Mouse (Mus musculus) hematopoietic stem cell, adult 5-6 weeks (primary cell): ENCODE measurements around the gene Cnih1. TPM values are rescaled to one million over a fixed set of nuclear protein-coding genes. Genes with fewer than 3 reads are reported as not detected.
"Not testable (repeated sequence)": the region's sequence is repeated elsewhere in the genome, so short reads cannot be mapped to it uniquely, and the experiment has no call there.

Experiments
- ATAC-seq, 2 experiments: fragments of 125-278 bp in 1 of 2; replicated peaks in 1 of 2; 2 replicates each; pipeline ENCODE4 v1.8.0; 2016 to 2017; ENCODE audit warnings: inconsistent platforms in 2 of 2, mild to moderate bottlenecking in 2 of 2, moderate number of reproducible peaks in 2 of 2, low read depth in 1 of 2, moderate TSS enrichment in 1 of 2; ENCODE audit not compliant: low FRiP score in 2 of 2, poor library complexity in 2 of 2, severe bottlenecking in 2 of 2, insufficient read depth in 1 of 2, low TSS enrichment in 1 of 2
- total RNA-seq: library from RNA; stranded (forward); fragments of 172-1452, 232-1000 nt; gene quantifications from 2 replicates; pipeline ENCODE4 v1.2.3, GENCODE M21; 2017

Cnih1 gene
- total RNA-seq = 42.3 and 55.0 TPM in 2 replicates

DNA sequence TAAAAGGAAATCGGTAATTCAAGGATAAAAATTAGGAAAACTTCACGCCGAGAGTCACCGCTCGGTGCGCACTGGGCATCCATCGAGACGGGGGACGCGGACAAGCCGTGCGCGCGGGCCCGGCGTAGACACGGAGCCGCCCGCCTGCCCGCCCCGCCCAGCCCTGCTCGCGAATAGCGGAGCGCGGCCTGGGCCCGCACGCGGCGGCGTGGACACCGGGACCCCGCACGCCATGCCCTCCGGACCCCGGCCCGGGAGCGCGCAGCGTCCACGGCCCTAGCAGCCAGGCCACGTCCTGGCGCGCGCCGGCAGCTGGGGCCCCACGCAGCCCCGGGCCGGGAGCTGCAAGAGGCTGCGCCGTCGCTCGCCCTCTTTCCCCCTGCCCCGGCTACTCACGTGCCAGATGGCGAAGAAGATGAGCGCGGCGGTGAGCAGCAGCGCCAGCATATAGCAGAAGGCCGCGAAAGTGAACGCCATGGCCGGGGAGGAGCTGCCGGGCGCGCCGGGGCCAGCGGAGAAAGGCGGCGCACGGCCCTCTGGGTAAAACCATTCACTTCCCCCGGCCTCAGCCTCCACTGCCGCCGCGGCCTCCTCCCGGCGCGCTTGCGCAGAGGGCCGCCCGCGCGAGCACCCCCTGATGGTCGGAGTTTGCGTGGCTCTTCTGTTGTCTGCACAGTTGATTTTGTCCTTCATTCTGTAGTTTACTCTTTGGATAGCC, at the start of gene Cnih1:
Cnih1 (minus strand) TSS at position 625 of the 718 bp plus-strand sequence.
- ATAC-seq = peak; percentile 82 to 96

DNA sequence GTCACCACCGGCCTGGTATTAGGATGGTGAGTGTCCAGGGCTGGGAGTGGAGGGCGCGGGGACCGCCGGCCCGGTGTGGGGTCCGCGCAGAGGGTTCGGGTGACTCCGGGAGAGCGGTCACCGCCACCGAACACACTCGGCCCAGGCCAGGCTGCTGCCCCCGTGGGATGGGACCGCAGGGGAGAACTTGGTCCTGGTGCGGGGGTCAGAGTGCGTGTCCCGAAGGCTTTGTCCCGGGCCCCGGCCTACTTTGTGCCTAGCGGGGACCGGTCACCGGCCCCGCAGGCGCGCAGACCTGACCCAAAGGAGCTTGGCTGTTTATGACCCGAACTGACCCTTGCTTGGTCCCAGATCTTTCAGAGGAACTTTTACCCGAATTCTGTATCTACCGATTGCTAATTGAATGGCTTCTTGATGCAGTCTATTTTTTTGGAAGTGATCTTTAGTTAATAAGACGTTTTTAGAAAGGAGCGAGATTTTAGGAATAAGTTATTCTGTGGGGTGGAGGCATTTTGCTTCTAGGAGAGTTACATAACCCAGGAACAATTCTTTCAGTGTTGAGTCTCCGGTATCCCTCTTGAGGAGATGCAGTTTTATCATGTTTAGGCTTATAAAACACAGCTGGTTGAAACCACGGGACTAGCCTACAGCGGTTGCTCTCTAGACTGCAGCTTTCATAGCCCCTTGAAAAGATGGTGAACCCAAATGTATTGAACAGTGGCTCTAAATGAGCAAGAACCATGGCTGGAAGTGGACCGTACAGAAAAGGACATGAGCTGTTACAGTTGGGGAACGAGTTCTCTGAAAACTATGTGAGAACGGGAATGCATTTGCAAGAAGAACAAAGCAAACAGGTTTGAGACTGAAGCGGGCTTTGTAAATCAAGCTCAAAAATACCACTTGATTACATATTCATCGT, 44.4 kb upstream of the Cnih1 start:
- peak in 1 of 2 experiments; percentile 28; a peak in 1 of 4 replicates for ATAC-seq

DNA sequence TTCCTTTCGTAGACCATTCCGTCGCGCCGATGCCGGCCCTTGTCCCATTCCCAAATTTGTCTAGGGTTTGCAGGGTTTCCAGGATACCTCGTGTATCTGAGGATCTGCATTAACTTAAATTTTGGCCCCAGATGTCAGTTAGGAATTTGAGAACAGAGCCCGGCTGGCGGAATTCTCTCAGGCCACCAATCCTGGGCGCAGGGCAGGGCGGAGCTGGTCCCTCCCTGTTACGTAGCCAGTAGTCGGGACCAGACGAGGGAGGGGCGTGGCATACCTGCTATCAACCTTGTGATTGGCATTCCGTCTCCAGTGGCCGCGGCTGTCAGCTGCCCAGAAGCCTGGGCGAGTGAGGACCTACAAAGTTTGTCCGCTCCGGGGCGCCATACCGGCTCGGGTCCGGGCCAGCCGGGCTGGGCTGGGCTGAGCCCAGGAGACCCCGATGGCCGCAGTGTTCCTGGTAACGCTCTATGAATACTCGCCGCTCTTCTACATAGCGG, 43.7 kb upstream of the Cnih1 start, which contains the start of gene Cgrrf1:
Cgrrf1 (plus strand) TSS at position 289 of the 497 bp plus-strand sequence.
- peak; percentile 99 for ATAC-seq

DNA sequence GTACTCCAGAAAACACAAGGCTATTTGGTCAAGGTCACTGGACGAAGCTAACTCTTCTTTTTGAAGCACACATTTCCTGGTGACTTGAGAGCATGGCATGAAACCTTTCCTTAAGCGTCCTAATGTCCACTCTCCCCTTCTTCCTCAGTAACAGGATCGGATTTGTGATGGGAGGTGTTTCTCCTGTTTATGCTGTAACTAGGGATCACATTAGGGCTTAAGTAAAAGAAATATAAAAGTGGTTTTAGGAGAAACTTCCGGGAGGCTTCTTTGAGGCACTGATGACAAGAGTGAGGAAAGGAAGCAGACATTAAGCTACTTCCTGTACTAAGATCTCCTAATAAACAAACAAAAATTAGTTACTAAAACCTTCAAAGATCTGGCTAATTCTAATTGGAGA, 43.1 kb upstream of the Cnih1 start:
- peak; percentile 12 to 19; a peak in 1 of 4 replicates for ATAC-seq

DNA sequence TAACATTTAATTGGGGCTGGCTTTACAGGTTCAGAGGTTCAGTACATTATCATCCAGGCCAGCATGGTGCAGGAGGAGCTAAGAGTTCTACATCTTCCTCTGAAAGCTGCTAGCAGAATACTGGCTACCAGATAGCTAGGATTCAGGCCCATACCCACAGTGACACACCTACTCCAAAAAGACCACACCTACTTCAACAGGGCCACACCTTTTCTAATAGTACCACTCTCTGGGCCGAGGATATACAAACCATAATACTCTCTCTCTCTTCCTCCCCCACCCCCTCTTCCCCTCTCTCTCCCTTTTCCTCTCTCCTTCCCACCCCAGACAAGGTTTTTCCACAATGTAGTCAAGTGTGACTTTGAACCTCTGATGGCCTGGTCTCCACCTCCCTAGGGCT, 39.2 kb upstream of the Cnih1 start:
- no peak for ATAC-seq

DNA sequence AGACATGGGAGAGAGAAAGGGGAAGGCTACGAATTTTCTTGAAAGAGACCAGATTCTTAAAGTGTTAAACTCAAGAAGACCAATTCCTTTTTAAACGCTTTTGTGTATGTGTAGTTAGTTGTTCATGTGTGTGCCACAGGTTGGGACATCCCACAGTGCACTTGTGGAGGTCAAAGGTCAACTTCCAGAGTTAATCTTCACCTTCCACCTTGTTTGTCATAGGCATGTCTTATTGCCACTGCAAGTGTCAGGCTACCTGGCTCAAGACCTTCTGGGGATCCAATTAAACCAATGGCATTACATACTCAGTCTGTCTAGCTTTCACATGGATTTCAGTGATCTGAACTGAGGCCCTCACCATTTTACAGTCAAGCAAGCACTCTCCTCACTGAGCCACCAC, 35.8 kb upstream of the Cnih1 start:
- no peak for ATAC-seq

DNA sequence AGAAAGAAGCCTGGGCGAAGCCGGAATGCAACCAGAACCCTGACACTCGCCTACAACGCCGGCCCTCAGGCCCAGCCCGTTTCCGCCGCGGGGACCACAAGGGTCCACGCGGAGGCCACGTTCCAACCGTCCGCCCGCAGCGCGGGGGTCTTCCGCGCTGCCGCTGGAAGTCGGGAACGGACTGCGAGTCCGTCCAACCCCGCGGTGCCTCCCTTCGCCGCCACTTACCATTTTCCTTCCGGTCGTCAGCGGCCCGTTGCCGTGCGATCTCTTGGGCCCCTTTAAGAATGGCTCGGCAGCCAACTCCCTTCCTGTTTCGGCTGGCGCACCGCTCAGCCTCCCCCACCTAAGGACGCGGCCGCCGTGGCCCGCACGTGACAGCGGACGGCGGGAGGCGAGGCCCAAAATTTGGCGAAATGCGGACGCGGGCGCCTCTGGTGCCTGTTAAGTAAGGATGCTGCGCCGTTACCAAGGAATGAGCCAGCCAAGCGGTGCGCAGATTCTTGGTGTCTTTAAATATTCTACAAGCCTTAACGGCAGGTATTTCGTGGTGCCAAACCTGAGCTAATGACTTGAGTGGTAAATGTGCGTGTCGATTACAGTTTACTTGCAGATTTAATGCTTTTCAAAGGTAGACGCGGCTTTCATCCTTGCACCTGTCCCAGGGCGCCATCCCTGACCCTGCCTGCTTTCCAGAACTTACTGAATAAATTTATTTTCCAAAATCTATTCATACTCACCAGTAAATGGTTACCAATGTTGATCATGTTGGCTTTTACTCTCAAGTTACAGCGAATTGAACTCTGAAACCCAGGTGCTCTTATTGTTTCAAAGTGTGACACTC, 33.9 kb upstream of the Cnih1 start, which contains the start of gene Gmfb:
Gmfb (minus strand) TSS at position 370 of the 844 bp plus-strand sequence.
- ATAC-seq = peak; percentile 95 to 96

DNA sequence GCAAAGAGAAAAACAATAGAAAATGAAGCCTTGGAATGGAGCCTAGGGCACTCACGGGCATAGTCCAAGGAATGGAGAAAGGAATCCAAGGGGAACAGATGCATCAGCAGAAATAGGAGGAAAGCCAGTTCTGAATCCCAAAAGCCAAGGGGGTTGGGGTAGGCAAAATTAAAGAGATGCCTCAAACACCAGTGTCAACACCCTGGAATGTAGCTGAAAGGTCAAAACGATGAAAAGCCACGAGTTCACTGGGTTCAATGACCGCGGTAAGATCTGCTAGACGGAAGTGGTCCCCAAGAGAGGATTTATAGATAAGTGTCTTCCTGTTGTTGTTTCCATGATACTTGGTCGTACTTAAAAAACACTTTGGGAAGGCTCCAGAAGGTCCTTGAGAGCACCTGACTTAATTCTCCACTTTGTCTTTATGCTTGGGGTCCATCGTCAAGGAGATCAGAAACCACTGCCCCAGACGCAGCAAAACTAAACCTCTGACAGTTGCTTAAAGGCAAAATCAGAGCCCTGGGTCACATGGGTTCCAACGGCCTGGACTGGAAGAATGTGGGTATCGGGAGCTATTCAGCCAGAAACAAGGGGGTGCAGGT, 33.2 kb upstream of the Cnih1 start:
- peak in 1 of 2 experiments; percentile 8; a peak in 1 of 4 replicates for ATAC-seq

DNA sequence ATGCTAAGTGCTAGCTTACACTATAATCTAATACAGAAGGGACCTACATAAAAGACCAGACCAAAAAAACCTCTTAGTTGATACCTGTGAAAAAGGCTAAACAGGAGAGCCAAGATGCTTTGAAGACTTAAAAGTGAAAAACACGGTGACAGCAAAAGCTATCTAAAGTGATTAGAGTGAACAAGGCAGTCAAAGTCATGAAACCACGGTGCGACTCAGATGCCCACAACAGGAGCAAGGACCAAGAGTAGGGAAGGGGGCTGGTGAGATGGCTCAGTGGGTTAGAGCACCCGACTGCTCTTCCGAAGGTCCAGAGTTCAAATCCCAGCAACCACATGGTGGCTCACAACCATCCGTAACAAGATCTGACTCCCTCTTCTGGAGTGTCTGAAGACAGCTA, 31.8 kb upstream of the Cnih1 start:
- not testable (repeated sequence) for ATAC-seq

DNA sequence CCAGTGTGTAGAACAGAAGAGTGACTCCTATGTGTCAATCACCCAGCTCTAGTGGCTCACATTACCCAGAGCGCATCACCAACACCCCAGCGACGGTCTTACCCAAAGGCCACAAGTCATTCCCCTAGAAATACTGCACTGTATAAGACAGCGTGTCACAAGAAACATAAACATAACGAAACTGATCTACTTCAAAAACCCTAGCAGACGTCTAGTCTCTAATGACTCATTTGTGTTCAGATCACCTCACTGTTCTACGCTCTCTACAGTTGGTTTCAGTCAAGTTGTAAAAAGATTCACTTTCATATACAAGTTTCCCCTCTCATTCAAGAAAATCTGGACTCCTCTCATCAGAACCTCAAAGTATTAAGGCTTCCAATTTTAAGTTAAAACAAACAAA, 30.5 kb upstream of the Cnih1 start:
- no peak for ATAC-seq

DNA sequence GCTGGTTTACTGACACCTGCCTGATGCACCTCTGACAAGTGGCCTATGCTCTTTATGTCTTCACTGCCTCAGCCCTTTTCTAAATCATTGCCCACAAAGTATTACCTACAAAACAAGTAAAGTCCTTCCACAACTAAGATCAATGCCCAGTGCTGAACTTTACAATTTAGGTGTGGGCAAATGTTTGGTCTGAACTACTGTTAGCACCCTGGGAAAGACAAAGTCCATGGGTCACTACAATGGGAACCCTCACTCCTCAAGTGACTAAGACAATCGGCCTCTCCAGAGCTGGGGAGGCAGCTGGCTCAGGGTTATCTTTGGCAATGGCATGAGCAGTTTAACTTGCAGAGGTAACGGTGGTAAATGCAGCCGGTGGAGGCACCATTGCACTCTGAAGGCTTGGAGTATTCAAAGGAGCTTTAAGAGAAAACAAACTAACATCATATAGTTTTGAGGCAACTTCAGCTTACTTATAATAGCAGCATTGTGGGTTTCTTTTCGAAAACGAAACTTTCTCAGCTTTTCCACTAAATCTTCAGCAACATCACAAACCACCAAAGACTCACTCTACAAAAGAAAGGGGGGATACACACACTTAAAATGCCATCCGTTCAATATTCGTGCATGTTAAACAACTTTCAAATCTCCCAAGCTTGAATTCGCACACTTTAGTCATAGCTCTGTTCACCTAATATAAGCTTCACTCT, 28.9 kb upstream of the Cnih1 start:
- no peak for ATAC-seq

DNA sequence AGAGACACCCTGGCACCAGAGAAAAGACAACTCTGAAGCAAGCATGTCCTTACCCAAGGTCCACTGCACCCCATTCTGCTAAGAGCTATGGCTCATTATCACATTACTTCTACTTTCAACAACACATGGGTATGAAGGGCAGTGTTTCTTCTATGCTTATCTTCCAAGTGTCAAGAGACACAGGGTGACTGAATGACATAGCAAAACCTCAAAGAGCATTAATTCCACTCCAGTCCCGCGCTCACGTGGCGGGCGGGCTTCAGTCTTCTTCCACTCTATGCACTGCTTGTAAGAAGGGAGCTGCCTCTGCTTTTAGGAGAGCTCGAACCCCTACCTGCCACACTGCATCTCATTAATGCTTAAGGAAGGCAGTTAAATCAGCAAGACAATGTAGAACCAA, 27.4 kb upstream of the Cnih1 start:
- no peak for ATAC-seq

DNA sequence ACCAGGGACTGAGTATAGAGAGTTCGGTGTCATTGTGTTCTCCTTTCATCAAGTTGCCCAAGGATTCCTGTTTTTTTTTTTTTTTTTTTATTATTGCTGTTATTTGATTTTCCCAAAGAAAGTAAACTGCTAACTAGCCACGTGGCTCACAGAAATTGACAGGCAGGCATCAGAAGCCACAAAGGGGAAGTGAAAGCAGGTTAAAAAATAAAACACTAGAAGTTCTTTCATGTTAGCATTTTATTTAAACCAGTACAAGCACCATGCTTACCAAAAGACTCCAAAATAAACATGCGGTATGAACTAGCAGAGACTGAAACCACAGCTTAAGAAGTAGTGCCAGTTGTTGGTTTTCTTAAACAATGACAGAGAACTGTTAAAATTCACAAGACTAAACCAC, 19.7 kb upstream of the Cnih1 start:
- ATAC-seq = peak; percentile 70 to 82; a peak in 3 of 4 replicates

DNA sequence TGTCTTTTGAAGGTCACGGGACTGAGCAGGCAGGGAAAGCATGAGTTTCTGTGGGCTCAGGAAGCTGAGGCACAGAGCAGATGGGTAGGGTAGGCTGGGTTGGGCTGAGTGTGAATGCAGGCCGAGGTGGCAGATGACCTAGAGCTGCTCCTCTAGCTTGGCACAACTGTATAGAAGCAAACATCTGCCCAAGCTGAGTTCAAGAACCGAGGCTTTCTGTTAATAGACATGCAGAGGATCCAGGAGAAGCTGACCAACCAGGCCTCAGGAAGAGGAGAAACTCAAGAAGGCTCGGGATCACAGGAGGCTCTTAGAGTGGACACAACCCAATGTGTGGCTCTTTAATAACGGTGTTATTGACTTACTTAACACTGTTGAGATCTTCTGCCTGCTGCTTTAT, 18.0 kb upstream of the Cnih1 start:
- no peak for ATAC-seq

DNA sequence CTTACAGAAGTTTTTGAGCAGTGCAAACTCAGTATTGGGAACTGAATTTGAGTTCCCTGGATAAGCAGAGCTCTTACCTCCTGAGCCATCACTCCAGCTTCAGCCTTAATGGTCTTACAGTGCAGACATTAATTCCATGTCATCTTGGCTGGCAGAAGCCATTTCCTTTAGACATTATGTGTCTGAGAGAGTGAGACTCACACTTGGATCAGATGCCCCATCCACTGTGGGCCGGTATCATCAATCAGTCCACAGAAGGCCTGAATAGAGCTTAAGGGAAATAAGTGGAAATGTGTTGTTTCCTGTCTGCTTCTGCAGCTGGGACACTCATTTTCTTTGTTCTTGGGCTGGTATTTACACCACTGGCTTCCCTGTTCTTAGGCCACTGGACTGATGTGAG, 15.6 kb upstream of the Cnih1 start:
- ATAC-seq = no peak

DNA sequence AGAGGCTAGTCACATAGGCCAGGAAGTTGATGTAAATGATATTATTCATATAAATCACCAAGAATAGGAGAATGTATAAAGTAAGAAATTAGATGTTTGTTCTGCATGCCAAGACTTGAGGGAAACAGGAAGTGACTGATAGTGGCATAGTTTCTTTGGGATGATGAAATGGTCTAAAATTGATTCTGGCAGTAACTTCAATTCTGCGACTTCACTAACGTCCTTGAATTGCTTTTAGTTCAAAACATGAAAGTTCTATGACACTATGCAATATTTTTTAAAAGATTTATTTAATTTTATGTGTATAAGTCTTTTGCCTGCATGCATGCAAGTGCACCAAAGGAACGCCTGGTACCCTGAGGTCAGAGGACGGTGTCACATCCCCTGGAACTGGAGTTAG, 15.0 kb upstream of the Cnih1 start:
- no peak for ATAC-seq
